Mouse (Mus musculus) spleen, postnatal 14 days (tissue): ENCODE measurements around the gene Map4k1.
"Not testable (repeated sequence)": the region's sequence is repeated elsewhere in the genome, so short reads cannot be mapped to it uniquely, and the experiment has no call there.

ENCODE experiments used
- DNase-seq, 2 experiments: peaks; one replicate each; pipeline ENCODE4 v3.0.0; 2021 to 2022; ENCODE audit warnings: low spot score in 2 of 2

Map4k1 gene

DNA sequence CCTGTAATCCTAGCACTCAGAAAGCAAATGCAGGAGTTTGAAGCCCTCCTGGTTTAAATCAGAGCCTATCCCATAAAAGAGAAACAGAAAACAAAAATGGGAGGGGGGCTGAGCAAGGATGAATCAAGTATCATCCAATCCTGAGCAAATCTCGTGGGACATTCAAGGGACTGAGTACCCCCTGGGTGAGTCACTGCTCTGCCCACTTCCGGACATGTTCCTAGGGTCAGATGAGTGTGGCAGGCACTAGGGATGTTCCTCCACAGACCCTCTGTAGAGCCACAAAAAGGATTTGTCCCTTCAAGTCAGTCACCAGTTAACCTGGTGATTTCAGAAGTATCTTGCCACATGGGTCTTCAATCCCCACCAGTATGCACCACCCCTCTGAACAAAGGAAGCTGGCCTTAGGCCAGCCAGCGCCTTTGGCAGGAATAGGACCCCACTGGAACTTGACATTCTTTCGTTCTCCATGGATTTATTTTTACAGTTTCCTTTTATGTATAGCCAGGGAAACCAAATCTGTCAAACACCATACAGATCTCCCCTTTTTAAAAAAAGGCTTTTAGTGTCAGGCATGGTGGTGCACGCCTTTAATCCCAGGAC is 26.5 kb upstream of the Map4k1 start:
- DNase-seq, result no peak

DNA sequence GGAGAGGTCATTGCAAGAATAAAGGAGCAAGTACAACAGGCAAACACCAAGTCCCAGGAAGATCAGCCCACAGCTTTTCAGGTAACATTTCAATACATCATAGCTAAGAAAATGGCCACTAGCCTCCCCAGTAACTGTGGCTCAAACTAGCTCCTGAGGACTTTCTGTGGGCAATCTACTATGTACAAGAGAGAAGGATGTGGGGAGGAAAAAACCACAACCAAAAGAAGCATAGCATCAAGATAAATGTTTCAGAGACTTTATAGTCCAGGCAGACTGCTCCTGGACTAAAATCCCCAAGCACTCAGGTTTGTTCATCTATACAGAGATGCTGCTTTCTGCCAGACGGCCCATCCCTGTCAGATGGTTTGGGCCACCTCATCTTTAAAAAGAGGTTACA is 25.6 kb upstream of the Map4k1 start:
- DNase-seq, result no peak

- DNase-seq, result no peak
Measured at GRCm38 (mm10) chr7:28957286-28957685, 24.6 kb upstream of the Map4k1 start.

GRCm38 (mm10) chr7:28957997-28958725 is 23.7 kb upstream of the Map4k1 start:
- no peak for DNase-seq

DNA sequence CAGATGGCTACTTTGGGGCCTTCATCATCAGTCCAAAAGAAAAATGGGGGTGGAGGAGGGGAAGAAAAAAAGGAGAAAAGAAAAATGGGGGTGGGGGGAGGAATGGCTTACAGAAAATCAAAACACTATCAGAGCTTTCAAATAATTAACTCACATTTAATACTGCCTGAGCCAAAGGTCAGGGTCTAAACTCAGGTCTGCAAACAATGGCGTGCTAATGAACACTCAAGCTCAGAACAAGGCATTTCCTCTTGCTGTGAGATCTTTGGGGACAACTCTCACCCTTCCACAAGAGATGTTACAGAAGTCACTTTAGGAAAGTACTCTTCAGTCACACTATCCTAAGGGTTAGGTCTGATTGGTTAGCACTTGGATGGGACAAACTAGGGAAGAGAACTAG is 23.1 kb upstream of the Map4k1 start:
- DNase-seq, result no peak

- DNase-seq, result no peak
Measured at GRCm38 (mm10) chr7:28959505-28960045, 22.3 kb upstream of the Map4k1 start.

GRCm38 (mm10) chr7:28960354-28961046 is 21.4 kb upstream of the Map4k1 start:
- no peak for DNase-seq

DNA sequence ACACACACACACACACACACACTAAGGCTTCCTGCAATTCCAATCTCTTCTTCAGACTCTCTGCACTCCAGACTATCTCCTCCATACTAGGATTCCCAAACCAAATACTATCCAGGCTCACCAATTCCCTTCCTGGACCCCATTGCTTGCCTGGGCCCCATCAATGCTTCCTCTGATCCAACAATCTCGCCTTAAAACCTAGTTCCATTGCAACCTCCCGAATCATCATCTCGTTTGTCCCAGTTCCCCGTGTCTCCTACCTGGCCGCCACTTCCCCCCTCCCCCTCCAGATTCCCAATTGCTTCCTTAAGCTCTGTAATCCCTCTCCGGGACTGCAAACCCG is 20.3 kb upstream of the Map4k1 start:
- no peak for DNase-seq

DNA sequence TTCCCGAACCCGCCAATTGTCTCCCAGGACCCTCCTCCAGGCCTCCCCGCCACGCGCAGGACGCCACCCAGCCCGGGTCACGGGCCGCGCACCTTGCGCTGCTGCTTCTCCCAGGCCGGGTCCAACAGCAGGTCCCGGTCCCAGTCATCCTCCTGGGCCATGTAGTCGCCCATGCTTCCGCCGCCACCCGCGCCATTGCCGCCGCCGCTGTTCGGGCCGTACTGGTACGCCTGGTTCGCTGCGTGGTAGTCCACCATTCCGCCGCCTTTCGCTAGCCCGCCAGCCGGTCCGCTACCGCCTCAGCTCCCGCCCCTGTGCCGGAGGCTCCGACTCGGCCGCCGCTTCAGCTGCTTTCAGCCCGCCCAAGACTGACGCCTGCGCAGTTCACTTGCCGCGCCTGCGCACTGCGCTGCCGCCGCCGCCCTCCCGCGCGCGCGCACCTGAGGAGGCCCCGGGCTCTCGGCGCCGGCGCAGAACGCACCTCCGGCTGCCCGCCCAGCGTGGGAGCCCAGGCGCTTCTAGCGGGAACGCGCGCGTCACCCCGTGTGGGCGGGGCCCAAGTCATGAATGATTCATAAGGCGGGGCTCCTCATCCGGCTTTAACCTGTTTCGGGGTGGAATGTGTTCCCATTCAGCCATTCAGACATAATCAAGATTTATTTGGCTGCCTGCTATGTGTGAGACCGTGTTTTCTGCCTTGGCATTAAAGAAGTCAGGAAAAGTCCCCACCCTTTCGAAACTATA is 19.8 kb upstream of the Map4k1 start, which contains the start of gene Actn4:
Gene Actn4, minus strand, starts transcription at position 414 of the 744 bp plus-strand sequence.
- peak; percentile 98 to 99 for DNase-seq

- no peak for DNase-seq
Measured at GRCm38 (mm10) chr7:28963399-28963923, 18.4 kb upstream of the Map4k1 start.

GRCm38 (mm10) chr7:28965346-28965840 is 16.5 kb upstream of the Map4k1 start:
- DNase-seq, result no peak

DNA sequence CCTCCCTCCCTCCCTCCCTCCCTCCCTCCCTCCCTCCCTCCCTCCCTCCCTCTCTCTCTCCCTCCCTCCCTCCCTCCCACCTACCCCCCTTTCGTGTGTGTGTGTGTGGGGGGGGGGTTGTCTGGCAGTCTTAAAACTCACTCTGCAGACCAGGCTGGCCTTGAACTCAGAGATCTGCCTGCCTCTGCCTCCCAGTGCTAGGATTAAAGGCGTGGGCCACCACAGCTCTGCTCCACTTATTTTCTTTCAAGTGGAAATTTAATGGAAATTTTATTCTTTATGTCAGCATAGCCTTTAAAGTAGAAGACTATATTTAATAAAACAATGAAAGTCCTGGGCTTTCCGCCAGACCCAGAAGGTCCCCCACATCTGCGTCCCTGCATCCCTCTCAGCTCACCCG is 15.7 kb upstream of the Map4k1 start:
- no peak for DNase-seq

GRCm38 (mm10) chr7:28966751-28967505 is 14.9 kb upstream of the Map4k1 start:
- no peak for DNase-seq

DNA sequence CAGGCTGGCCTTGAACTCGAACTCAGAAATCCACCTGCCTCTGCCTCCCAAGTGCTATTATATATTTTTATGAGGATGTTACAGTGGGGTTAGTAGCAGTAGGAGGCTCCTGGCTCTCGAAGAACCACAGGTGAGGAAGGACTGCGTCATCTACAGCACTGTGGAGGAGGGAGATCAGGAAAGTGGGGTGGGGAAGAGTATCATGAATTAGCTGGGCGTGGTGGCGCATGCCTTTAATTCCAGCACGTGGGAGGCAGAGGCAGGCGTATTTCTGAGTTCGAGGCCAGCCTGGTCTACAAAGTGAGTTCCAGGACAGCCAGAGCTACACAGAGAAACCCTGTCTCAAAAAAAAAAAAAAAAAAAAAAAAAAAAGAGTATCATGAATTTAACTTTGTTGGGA is 13.7 kb upstream of the Map4k1 start:
- not testable (repeated sequence) for DNase-seq

- DNase-seq, result no peak
Measured at GRCm38 (mm10) chr7:28969271-28969670, 12.6 kb upstream of the Map4k1 start.

- DNase-seq, result no peak
Measured at GRCm38 (mm10) chr7:28969672-28970394, 12.0 kb upstream of the Map4k1 start.

- no peak for DNase-seq
Measured at GRCm38 (mm10) chr7:28971029-28971428, 10.8 kb upstream of the Map4k1 start.

GRCm38 (mm10) chr7:28971770-28972269 is 10.0 kb upstream of the Map4k1 start:
- DNase-seq, result no peak

DNA sequence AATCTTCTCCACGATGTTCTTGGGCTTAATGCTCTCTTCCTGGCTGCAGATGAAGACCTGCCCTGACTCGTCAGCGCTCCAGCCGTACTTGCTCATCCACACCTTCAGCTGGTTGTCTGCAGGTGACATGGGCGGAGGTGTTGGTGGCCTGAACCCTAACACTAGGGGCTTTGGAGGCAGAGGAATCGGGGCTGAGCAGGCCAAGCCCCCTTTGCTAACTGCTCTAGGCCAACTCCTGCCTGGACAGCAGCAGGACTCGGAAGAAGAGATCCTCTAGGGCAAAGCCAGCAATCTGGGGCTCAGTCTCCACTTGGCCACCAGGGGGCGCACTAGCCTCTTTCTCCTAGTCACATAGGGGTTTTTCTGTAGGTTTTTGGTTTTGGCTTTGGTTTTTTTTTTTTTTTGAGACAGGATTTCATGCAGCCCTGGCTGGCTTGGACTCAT is 9.3 kb upstream of the Map4k1 start:
- peak; percentile 66 to 85 for DNase-seq

- no peak for DNase-seq
Measured at GRCm38 (mm10) chr7:28973025-28973424, 8.8 kb upstream of the Map4k1 start.
